13 mouse cellular contexts compared by ENCODE assay signal in the genomic region with DNA sequence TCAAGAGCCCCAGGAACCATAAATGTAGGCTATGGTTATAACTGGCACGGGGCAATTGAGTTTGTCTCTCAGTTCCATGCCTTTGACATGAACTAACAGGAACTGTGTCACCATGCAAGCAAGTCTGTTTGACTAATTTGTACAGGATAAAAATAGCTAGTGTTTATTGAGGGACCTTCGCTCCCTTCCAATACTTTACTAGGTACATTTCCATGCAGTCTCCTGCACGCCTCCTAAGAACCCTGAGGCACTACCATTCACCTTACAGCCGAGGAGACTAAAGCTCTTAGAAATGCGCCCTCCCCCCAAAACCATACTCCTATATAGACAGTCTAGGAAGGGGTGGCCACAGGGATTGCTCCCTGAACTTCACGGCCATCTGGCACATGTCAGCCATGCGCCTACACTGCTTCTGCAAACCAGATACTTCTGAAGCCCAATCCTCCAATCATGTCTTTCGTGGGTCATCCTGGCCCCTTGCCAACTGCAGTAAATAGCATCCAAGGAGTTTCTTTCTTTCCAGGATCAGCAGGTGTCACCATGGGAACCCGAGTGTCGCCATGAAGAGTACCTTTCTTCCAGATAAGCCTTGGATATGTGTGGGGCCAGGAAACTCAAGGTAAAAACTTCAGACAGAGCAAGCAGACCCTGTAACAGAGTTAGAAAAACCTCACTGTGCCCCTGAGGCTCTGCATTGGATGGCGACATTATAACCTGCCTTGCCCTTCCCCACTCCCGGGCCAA.
"Had no signal": no experiment of that assay in that cellular context is flagged by ENCODE, and none has a peak within 500 bp of the region (broad histone marks: within the 10 kb centered on the region; RNA-seq: fewer than 3 reads in every experiment).

No protein-coding gene starts in this region.

- H3K4me1 ChIP-seq: lung, embryonic 15.5 days; midbrain, embryonic 12.5 days; neural tube, embryonic 13.5 days had no signal

- H3K4me2 ChIP-seq: liver, embryonic 11.5 days; lung, embryonic 15.5 days; midbrain, embryonic 12.5 days; neural tube, embryonic 13.5 days had no signal

- ATAC-seq: midbrain, embryonic 16.5 days had no signal

- H3K4me3 ChIP-seq: left cerebral cortex, adult 2 months; limb, embryonic 10.5 days; lung, embryonic 15.5 days; midbrain, embryonic 12.5 days; neural tube, embryonic 13.5 days had no signal

- H3K9me3 ChIP-seq: limb, embryonic 10.5 days; lung, embryonic 15.5 days; midbrain, embryonic 12.5 days; neural tube, embryonic 13.5 days had no signal

- H3K36me3 ChIP-seq: lung, embryonic 15.5 days; midbrain, embryonic 12.5 days; neural tube, embryonic 13.5 days had no signal

- H3K9ac ChIP-seq: lung, embryonic 15.5 days; midbrain, embryonic 12.5 days; neural tube, embryonic 13.5 days had no signal

- H3K27ac ChIP-seq: left cerebral cortex, adult 2 months; limb, embryonic 10.5 days; lung, embryonic 15.5 days; midbrain, embryonic 12.5 days; neural tube, embryonic 13.5 days had no signal

- DNase-seq: kidney, postnatal 25 days; retina, postnatal 1 day; right cerebral cortex, postnatal 4 days; spleen, adult 18-20 months; thymus, adult 18-20 months; thymus, postnatal 14 days had no signal
